Mouse (Mus musculus) cortical plate, adult 2 months (tissue): ENCODE measurements at regions not wholly inside any gene's neighbourhood (a gene's known extent, or its start where the extent isn't known, plus 50 kb on each side); places are given as distances from the start of the nearest gene placed in this dataset.

ENCODE experiments used
- CTCF ChIP-seq: fragments of 200-500 bp; IDR thresholded peaks from 2 replicates; pipeline ENCODE4 v1.5.1; 2011; ENCODE audit warnings: mild to moderate bottlenecking, control low read depth, low read length; ENCODE audit not compliant: insufficient read depth; ENCODE audit errors: extremely low read depth
- POLR2A ChIP-seq: fragments of 200-500 bp; IDR thresholded peaks from 2 replicates; pipeline ENCODE4 v1.6.1; 2011; ENCODE audit warnings: mild to moderate bottlenecking, low read length, control low read depth; ENCODE audit not compliant: insufficient read depth; ENCODE audit errors: extremely low read depth

GRCm38 (mm10) chr9:120647668-120647955 is 76.4 kb downstream of the Rpl14 start:
- TF ChIP-seq CTCF (no peak), POLR2A (no peak)
